In genomic region chr13:58945781-58946180, GRCm38 (mm10) we compare ENCODE assay signal across 13 mouse cellular contexts.
DNase-seq lines count a peak whose midpoint lies in the region; ATAC-seq and TF ChIP-seq lines count a peak whose summit lies in the region.
"Had no signal": no experiment of that assay in that cellular context is flagged by ENCODE, and none has a peak within 500 bp of the region (broad histone marks: within the 10 kb centered on the region; RNA-seq: fewer than 3 reads in every experiment).

No protein-coding gene starts in this region.

- no peak overlapping the region for H3K4me2 ChIP-seq in hindbrain, embryonic 14.5 days (replicated peaks)
- H3K4me2 ChIP-seq in forebrain, embryonic 16.5 days (ENCODE audit: low read length), result no peak overlapping the region
- H3K4me2 ChIP-seq: kidney, embryonic 15.5 days; limb, embryonic 13.5 days; liver, embryonic 15.5 days had no signal

- no peak overlapping the region for H3K4me3 ChIP-seq in hindbrain, embryonic 14.5 days (replicated peaks; ENCODE audit: low read length)
- H3K4me3 ChIP-seq in hindbrain, embryonic 10.5 days, result no peak overlapping the region
- H3K4me3 ChIP-seq in cerebellum, adult 2 months (replicated peaks; ENCODE audit: insufficient read depth, low read depth, low read length), result no peak overlapping the region
- no peak overlapping the region for H3K4me3 ChIP-seq in forebrain, embryonic 16.5 days (replicated peaks; ENCODE audit: low read length)
- H3K4me3 ChIP-seq: kidney, embryonic 15.5 days; limb, embryonic 13.5 days; liver, embryonic 15.5 days had no signal

- DNase-seq in hindbrain, embryonic 14.5 days (ENCODE audit: low spot score), result no peak
- no peak for DNase-seq in hindbrain, embryonic 10.5 days (ENCODE audit: low spot score)
- peak; percentile 89 for DNase-seq in brain, adult 2 months (ENCODE audit: low read depth, low spot score)
- DNase-seq in cerebellum, adult 2 months, result peak; percentile 71 to 84
- no peak for DNase-seq in kidney, adult 8-10 months
- no peak for DNase-seq in right cerebral cortex, adult 2 months (ENCODE audit: low spot score in 2 of 2)
- DNase-seq: heart, postnatal 10 days; lung, postnatal 14 days; right cerebral cortex, postnatal 25 days had no signal

- H3K9me3 ChIP-seq in hindbrain, embryonic 14.5 days (ENCODE audit: control insufficient read depth, low read length), result no peaks in the 10 kb centered on the region
- H3K9me3 ChIP-seq in hindbrain, embryonic 10.5 days, result no peaks in the 10 kb centered on the region
- no peaks in the 10 kb centered on the region for H3K9me3 ChIP-seq in forebrain, embryonic 16.5 days (ENCODE audit: control insufficient read depth, low read length)
- H3K9me3 ChIP-seq: kidney, embryonic 15.5 days; limb, embryonic 13.5 days; liver, embryonic 15.5 days had no signal

- peak overlapping the region; percentile 53 for H3K27ac ChIP-seq in hindbrain, embryonic 14.5 days
- H3K27ac ChIP-seq in hindbrain, embryonic 10.5 days, result no peak overlapping the region
- no peak overlapping the region for H3K27ac ChIP-seq in cerebellum, adult 2 months (ENCODE audit: insufficient read depth, low read length)
- no peak overlapping the region for H3K27ac ChIP-seq in forebrain, embryonic 16.5 days (ENCODE audit: low read length)
- H3K27ac ChIP-seq: kidney, embryonic 15.5 days; limb, embryonic 13.5 days; liver, embryonic 15.5 days had no signal

- 76% methylated on average over 6 of the region's 6 CpGs for WGBS in hindbrain, embryonic 14.5 days
- 85% methylated on average over 6 of the region's 6 CpGs for WGBS in hindbrain, embryonic 10.5 days
- 18% methylated on average over 6 of the region's 6 CpGs for WGBS in cerebellum, adult 2 months
- 60% methylated on average over 6 of the region's 6 CpGs for WGBS in forebrain, embryonic 16.5 days

- no peak for TF ChIP-seq CTCF in cerebellum, adult 2 months (IDR thresholded peaks at IDR 0.05; ENCODE audit: borderline replicate concordance, insufficient read depth, low read depth, low read length)

- no peaks in the 10 kb centered on the region for H3K27me3 ChIP-seq in hindbrain, embryonic 14.5 days (ENCODE audit: control insufficient read depth, insufficient read depth, low read length)
- H3K27me3 ChIP-seq in hindbrain, embryonic 10.5 days (ENCODE audit: insufficient read depth, poor library complexity, severe bottlenecking), result no peaks in the 10 kb centered on the region
- H3K27me3 ChIP-seq in cerebellum, adult 2 months (ENCODE audit: control insufficient read depth, insufficient read depth, low read length), result no peaks in the 10 kb centered on the region
- H3K27me3 ChIP-seq in forebrain, embryonic 16.5 days (replicated peaks; ENCODE audit: control insufficient read depth, insufficient read depth, low read length), result no peaks in the 10 kb centered on the region
- H3K27me3 ChIP-seq: limb, embryonic 13.5 days; liver, embryonic 15.5 days had no signal

- peaks cover 28% of the 10 kb centered on the region for H3K4me1 ChIP-seq in hindbrain, embryonic 14.5 days (replicated peaks; ENCODE audit: control insufficient read depth, insufficient read depth, low read length)
- H3K4me1 ChIP-seq in hindbrain, embryonic 10.5 days (replicated peaks), result peaks cover 13% of the 10 kb centered on the region; the same call in 1 of the 2 replicates
- peaks cover 22% of the 10 kb centered on the region for H3K4me1 ChIP-seq in cerebellum, adult 2 months (ENCODE audit: control insufficient read depth, insufficient read depth, low read length)
- peaks cover 12% of the 10 kb centered on the region for H3K4me1 ChIP-seq in forebrain, embryonic 16.5 days (replicated peaks; ENCODE audit: control insufficient read depth, insufficient read depth, low read length)
- H3K4me1 ChIP-seq: limb, embryonic 13.5 days; liver, embryonic 15.5 days had no signal

- no peak for ATAC-seq in hindbrain, embryonic 14.5 days (ENCODE audit: low FRiP score)
- ATAC-seq in forebrain, embryonic 16.5 days, result peak; percentile 28; the same call in 1 of the 2 replicates

- no peaks in the 10 kb centered on the region for H3K36me3 ChIP-seq in hindbrain, embryonic 14.5 days (replicated peaks; ENCODE audit: control insufficient read depth, insufficient read depth)
- no peaks in the 10 kb centered on the region for H3K36me3 ChIP-seq in hindbrain, embryonic 10.5 days
- H3K36me3 ChIP-seq in forebrain, embryonic 16.5 days (ENCODE audit: control insufficient read depth, insufficient read depth), result no peaks in the 10 kb centered on the region
- H3K36me3 ChIP-seq: kidney, embryonic 15.5 days; limb, embryonic 13.5 days; liver, embryonic 15.5 days had no signal

- no peak overlapping the region for H3K9ac ChIP-seq in hindbrain, embryonic 14.5 days
- no peak overlapping the region for H3K9ac ChIP-seq in forebrain, embryonic 16.5 days (replicated peaks; ENCODE audit: low read depth, low read length)
- H3K9ac ChIP-seq: kidney, embryonic 15.5 days; limb, embryonic 13.5 days; liver, embryonic 15.5 days had no signal

- no peak for TF ChIP-seq POLR2A in cerebellum, adult 2 months (IDR thresholded peaks at IDR 0.05; ENCODE audit: borderline replicate concordance, insufficient read depth, low read length)

Comparison
In these comparisons a context has a peak if more than half of its experiments do, and no peak if none do; other contexts are left out.
1. DNase-seq: peak in brain, adult 2 months (single experiment) and cerebellum, adult 2 months (2 of 2); none in hindbrain, embryonic 14.5 days (single experiment), hindbrain, embryonic 10.5 days (single experiment), kidney, adult 8-10 months (0 of 2) and right cerebral cortex, adult 2 months (0 of 2).